Mouse (Mus musculus) olfactory bulb, adult 2 months (tissue): ENCODE data around the gene Tspan31.

Experiments used
- CTCF ChIP-seq: fragments of 200-500 bp; IDR thresholded peaks from 2 replicates; pipeline ENCODE4 v1.5.1; 2012; ENCODE audit warnings: low read depth, mild to moderate bottlenecking, low read length, moderate library complexity; ENCODE audit not compliant: insufficient read depth
- POLR2A ChIP-seq: fragments of 200-500 bp; IDR thresholded peaks from 2 replicates; pipeline ENCODE4 v1.6.1; 2012; ENCODE audit warnings: mild to moderate bottlenecking, low read depth, low read length, moderate library complexity; ENCODE audit not compliant: insufficient read depth

- TF ChIP-seq POLR2A (no peak), CTCF (no peak)
These were observed 33.8 kb downstream of the Tspan31 start for GRCm38 (mm10) chr10:127036273-127036672.
